Mouse (Mus musculus) megakaryocyte-erythroid progenitor cell, adult 5-6 weeks (primary cell): ENCODE data around the gene Pds5a. TPM values are rescaled to one million over a fixed set of nuclear protein-coding genes. Genes with fewer than 3 reads are reported as not detected.
"Not testable (repeated sequence)": the region's sequence is repeated elsewhere in the genome, so short reads cannot be mapped to it uniquely, and the experiment has no call there.

Source experiments
- ATAC-seq: replicated peaks from 2 replicates; pipeline ENCODE4 v1.8.0; 2016; ENCODE audit warnings: mild to moderate bottlenecking, inconsistent platforms; ENCODE audit not compliant: severe bottlenecking, poor library complexity, low FRiP score, low TSS enrichment
- total RNA-seq, 2 experiments: library from RNA; stranded (forward) in 1 of 2; stranded (reverse) in 1 of 2; fragments of 200-1000, 215-1000 nt in 1 of 2; fragments of >200 nt in 1 of 2; fragmentation: Nextera tagmentation in 1 of 2; gene quantifications; 2 replicates each; pipeline ENCODE4 v1.2.3; 2014 to 2017

The Pds5a gene
- total RNA-seq, 2 experiments from 2014 or later = 204 to 244 TPM

DNA sequence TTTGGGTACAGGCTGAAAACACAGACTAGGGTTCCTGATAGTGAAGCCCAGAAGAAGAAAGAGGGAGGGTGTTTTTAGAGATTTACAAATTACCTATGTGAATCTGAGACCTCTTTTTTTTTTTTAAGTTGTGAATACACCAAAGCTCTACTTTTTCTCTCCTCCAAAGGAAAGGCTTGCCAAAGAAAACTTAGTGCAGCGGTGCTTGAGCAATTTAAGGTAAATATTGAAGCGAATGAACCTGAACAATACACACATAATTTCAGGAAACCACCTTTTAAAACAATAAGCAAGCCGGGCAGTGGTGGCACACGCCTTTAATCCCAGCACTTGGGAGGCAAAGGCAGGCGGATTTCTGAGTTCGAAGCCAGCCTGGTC lies 675 bp upstream of the Pds5a start:
- ATAC-seq = no peak

DNA sequence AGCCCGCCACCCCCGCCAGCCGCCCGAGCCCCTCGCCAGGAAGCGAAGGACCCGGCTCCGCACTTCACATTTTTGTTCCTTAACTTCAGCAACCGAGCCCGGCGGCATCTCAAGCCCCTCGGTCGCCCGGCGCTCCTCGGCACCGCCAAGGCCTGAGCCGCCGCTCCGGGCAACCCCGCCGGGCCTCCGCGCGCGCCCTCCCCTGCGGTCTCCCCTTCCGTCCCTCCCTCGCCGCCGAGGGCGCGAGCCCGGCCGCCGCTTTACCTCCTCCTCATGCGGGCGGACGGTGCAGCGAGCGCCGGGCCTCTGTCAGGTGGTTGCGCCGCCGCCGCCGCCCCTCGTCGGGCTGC lies 612 bp downstream of the Pds5a start:
- ATAC-seq = peak; percentile 18; the same call in 1 of the 2 replicates

DNA sequence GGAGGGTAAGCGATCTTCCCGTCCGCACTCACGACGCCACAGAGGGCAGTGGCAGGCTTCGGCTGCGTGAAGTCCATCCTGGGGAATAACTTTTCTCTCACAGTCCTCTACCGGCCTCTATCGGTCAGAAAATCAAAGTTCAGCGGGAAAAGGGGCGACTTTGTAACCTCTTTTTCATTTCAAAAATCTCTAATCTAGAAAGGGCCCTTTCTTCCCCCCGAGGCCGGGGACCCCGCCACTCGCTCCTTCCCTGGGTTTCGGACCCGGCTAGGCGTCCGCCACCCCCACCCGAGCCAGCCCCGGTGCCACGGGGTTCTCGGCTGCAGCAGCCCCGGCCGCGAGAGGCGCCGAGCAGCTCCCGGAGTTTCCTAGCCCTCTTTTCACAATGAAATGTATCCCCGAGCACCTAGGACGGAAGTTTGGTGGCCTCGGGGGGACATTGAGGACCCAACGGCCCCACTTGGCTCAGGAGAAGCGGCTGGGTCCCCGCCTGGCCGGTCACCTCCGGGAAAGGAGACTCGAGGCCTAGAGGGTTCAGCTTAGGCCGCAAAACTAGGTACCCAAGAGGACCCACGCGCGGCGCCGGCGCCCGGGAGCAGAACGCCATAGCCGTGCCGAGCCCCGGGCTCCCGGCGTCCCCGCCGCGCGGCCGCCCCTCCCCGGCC lies 1.1 kb downstream of the Pds5a start:
- ATAC-seq = peak; percentile 62

DNA sequence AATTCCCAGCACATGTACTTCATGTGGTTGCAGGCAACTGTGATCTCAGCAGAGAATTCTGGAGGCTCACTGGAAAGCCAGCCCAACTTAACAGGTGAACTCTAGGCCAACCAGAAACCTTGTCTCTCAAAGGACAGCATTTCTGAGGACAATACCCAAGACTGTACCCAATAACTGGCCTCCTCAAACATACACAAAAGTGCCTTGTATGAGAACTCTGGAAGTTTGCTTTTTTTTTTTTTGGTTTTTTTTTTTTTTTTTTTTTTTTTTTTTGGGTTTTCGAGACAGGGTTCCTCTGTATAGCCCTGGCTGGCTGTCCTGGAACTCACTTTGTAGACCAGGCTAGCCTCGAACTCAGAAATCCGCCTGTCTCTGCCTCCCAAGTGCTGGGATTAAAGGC lies 4.0 kb downstream of the Pds5a start:
- ATAC-seq = not testable (repeated sequence)

DNA sequence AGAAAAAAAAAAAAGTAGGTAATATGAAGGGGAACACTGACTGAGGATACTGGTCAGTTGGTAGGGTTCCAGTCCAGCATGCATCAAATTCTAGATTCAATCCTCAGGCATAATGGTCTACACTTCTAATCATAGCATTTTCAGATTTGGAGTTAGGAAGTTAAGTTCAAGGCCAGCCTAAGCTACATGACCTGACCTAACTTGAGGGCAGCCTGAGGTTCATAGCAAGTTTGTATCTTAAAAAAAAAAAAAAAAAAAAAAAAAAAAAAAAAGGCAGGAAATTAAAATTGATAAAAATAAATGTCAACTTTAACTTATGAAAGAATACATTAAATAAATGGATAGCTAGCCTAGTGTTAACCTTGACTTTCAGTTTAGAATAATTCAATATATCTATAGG lies 5.1 kb downstream of the Pds5a start:
- no peak for ATAC-seq

DNA sequence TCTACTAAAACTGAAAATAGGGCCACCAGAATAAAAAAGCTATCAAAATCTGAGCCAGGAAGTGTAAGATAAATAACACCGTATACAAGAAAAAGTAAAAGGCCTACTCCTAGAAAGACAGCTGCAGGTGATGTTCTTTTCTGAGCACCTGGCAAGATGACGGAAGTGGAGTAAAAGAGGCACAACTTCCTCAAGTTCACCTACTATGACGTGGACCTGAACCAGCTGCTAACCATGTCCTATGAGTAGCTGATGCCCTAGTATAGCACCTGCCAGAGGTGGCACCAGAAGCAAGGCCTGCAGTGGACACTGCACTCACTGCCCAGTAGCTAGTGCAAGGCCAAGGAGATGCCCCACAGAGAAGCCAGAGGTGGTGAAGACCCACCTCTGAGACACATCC lies 9.3 kb downstream of the Pds5a start:
- ATAC-seq = no peak

DNA sequence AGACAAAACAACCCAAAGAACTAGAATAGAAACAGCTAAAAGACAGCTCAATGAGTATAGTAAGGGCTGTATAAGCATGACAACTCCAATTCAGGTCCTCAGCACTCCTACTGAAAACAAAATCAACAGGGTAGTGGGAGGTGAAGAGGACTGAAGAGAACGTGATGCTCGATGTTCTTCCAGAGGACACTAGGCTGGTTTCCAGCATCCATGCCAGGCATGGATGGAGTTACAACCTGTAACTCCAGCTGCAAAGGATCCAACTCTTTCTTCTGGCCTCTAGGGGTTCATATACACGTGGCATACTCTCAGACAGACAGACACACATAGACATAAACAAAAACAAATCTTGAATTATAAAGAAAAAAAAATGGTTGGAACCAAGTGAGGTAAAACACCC lies 11.3 kb downstream of the Pds5a start:
- ATAC-seq = no peak

DNA sequence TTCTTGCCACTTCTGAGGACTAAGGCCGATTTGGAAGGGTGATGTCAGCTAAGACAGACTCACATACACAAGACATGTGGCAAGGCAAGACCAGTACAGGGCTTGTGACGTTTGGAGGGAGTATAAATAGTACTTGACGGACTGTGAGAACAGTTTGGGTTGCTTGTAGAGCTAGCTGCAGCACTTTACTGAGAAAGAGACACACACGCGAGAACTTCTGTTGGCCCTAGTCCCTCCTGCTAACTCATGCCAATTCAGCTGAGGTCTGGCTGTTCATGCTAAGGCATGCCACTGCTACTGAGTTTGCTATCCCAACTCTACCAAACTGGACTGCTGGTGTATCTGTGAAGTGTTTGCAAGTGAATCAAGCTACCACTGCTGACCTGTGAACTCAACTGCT lies 19.2 kb downstream of the Pds5a start:
- no peak for ATAC-seq

DNA sequence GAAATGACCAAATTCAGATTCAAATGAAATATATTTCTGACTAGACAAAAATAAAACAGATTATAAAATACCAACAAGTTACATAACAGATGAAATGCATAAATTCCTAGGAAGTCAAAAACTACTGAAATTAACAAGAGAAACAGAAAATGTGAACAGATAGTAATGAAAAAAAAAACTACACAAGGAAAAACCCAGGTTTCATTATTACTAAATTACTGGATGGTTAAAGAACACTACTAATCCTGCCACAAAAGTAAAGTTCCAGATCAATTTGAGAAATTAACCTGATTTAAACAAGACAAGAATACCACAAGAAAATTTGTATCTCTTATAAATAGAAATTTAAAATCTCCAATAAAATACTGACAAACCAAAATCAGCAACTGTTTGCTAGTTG lies 25.9 kb downstream of the Pds5a start:
- no peak for ATAC-seq

DNA sequence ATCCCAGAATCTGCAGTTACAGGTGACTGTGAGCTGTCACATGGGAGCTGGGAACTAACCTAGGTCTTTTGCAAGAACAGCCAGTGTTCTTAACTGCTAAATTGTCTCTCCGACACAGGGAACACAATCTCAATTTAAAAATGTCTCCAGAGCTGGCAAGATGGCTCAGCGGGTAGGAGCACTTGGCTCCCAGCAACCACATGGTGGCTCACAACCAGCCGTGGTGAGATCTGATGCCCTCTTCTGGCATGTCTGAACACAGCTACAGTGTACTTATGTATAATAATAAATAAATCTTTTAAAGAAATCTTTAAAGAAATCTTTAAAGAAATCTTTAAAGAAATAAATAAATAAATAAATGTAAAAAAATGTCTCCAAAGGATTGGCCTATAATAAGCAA lies 30.4 kb downstream of the Pds5a start:
- no peak for ATAC-seq

DNA sequence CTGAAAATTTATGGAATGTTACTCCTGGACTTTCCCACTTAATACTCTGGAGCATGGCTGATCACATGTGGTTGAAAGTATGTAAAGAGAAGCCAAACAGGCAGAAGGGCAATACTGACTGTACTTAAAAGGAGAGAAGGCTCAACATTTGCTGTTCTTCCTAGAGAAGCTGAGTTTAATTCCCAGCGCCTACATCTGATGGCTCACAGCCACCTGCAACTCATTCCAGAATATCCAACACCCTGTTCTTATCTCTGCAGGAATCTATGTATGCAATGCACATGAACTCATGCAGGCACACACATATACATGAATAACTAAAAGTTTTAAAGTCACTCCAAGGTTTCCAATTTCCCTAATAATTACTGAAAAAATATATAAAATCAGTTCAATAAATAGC lies 32.7 kb downstream of the Pds5a start:
- ATAC-seq = no peak

DNA sequence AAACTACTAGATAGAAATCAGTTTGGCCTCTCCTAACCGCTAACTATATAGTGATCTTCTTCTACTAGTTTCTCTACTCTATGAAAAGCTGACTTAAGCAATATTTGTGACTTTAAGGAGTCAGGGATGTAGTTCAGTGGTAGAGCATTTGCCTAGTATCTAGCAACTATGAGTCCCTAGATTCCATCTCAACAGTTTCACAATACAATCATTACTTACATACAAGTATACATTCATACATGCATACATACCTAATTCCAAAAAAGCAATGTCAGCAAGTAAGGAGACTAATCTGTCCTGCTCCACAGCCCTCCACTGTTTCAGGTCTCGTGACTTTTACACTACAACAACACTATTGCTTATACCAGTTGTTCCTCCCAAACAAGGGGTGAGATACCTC lies 36.1 kb downstream of the Pds5a start:
- no peak for ATAC-seq

DNA sequence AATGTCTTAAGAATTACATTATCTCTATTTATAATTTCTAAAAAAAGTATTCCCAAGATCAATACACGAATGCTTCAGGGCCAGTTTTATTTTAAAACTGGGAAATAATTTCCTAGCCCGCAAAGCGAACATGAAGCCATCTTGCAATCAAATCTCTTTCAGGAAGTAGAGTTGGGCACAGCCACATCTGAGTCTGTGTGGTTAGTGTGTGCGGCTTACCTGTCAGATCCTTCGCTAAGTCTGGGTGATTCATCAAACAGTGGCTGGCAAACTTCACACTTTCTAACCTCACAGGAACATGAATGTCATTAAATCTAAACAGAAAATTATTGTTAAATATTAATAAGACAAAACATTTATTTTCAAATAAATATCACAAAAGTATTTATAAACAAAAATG lies 44.3 kb downstream of the Pds5a start:
- ATAC-seq = no peak

DNA sequence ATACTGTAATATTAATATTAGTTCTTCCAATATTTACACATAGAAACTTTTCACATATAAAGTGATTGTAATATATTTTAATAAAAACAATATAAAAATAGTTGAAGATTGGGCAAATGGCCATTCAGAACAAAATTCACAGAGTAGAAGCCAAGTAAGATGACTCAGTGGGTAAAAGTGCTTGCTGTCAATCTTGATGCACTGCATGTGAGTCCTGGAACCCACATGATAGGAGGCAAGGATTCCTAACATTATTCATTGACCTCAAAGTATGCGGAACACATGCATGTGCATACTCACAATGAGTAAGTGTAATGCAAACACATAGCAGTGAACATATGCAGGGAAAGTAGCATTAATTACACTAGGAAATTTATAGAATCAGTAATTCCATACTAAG lies 59.2 kb downstream of the Pds5a start:
- no peak for ATAC-seq

DNA sequence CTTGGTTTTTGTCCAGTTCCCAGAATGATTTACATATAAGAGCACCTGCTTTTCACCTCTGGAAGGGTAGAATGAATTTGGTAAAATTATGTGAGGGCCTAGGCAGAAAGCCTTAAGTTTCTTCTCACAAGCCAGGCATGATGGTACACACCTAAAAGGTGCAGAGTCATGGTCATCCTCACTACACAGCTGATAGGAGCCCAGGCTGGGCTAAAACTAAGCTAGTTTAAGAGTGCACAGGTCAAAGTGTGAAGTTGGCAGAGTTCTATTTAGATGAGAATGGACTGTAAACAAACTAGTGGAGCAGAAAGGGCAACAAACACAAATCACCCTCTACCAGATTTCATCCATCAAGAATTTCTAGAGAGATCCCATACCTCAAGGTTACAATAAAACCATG lies 73.7 kb downstream of the Pds5a start:
- no peak for ATAC-seq

DNA sequence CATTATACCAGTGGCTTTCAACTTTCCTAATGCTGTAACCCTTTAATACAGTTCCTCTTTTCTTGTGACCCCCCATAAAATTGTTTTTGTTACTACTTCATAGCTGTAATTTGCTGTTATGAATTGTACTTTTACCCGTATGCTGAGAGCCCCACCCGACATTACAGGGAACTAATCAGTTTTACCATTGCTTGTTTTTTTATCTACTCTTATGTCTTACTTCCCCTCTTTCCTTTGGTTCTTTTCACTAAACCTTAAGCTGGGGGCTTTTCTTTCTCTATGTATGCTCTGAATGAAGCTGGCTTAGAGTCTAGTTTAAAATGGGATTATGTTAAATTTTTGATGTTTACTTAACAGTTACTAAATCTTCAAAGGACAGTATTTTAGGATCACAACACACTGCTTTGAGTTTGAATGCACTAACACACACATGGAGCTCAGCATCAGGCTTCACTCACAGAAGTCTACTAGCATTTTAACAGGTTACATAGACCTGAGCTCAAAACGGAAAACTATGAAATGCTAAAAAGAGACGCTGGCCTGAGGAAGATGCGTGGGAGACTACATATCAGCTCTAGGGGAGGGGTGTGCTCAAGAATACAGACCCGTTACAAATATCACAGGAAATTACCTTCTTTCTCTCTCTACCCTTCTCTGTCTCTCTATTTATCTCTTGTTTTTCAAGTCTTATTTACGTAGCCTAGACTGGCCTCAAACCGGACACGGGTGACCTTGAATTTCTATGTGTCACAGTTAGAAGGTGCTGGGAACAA lies 84.7 kb downstream of the Pds5a start:
- ATAC-seq = peak; percentile 51; the same call in 1 of the 2 replicates

DNA sequence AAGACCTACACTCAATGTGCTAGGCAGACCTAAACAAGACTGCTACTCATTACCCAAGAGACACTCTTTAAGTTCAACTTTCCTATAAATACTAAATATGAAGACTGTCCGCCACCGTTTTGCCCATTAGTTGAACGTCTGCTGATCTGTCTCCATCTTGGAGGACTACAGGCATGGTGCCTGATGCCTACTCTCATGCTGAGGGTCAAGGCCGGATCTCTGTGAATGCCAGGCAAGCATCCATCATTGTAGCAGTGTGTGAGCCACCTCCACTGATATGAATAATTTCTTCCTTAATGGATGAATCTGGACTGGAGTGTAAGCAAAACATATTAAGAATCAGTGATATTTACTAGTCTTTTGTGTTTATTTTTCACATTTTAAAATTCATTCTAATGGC lies 87.5 kb downstream of the Pds5a start:
- no peak for ATAC-seq

DNA sequence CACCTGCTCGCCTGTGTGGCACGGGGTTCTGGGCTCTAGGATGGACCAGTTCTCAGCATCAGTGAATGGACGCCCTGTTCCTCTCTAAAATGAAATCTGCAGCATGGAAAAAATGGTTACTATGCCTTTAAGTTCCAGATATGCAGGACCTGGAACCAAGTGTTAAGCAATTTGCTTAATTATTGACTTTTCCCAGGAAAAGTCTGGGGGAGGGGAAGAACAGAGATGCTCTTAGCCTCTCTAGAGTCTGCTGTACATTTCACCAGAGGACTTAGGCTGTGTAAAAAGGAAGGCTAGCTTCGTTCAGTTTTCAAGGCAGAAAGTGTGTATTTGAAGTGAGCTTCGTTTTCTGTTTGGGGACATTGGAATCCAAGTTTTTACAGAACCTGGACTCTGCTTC lies 88.3 kb downstream of the Pds5a start:
- no peak for ATAC-seq

DNA sequence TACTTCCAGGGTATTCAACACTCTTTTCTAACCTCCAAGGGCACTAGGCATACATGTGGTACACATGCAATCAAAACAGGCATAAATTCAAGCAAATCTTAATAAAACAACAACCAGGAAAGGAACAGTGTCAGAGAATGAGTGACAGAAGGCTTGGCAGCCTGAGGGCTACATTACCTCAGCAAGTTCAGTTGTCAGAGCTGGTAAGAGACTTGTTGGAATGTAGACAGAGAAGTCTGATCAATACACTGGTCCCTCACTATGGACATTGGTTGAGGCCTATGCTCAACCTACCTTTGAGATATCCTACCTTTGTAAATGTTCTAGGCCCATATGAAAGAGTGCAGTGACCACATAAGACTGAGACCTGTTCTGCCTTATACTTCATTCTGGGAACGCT lies 91.3 kb downstream of the Pds5a start:
- 0 out of 2 replicates have a peak, but pooled peaks have one; percentile 19 for ATAC-seq

DNA sequence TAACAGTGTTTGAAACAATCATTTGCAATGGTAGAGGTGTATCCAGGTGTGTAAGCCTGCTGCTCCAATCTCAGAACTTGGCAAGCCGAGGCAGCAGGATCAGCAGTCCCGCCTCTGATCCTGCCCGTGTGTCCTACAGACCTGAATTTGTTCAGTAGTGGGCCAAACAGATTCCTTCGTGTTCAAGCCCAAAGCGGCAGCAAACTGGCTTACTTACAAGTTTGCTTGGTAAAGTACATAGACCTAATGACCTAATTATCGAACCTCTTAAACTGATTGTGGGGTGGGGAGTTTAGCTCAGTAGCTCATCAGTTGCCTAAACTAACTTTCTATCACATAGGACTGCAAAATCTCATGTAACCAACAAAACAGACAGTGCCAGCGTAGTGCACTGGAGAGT lies 98.4 kb downstream of the Pds5a start:
- no peak for ATAC-seq

DNA sequence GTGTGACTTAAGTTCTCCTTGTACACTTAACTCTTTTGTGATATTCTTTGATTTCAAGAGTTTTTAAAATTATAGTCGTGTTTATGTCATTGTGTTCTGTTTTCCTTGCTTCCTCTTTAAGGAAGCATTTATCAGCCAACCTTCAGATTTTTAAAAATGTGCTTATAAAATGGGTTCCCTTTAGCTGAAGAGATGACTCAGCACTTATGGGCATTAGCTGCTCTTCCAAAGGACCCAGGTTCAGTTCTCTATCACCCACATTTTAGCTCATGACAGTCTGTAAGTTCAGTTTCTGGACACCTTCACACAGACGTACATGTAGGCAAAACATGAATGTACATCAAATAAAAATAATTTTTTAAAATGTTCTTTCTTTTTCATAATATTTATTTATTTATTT lies 105.7 kb downstream of the Pds5a start:
- no peak for ATAC-seq
